Mouse (Mus musculus) cerebellum, adult 8-10 months (tissue): ENCODE data around the gene Ap5z1.

ENCODE experiments used
- DNase-seq: peaks from one replicate; pipeline ENCODE4 v3.0.0; 2022

Gene Ap5z1

GRCm38 (mm10) chr5:142440451-142441147 is 23.1 kb upstream of the Ap5z1 start:
- DNase-seq: no peak

- DNase-seq: no peak
Measured at GRCm38 (mm10) chr5:142441332-142442044, 22.3 kb upstream of the Ap5z1 start.

GRCm38 (mm10) chr5:142442045-142442440 is 21.7 kb upstream of the Ap5z1 start:
- no peak for DNase-seq

GRCm38 (mm10) chr5:142443514-142443913 is 20.2 kb upstream of the Ap5z1 start:
- DNase-seq: no peak

GRCm38 (mm10) chr5:142443994-142444393 is 19.8 kb upstream of the Ap5z1 start:
- no peak for DNase-seq

- no peak for DNase-seq
Measured at GRCm38 (mm10) chr5:142444791-142445531, 18.8 kb upstream of the Ap5z1 start.

GRCm38 (mm10) chr5:142445709-142446108 is 18.0 kb upstream of the Ap5z1 start:
- no peak for DNase-seq

- peak; percentile 88 for DNase-seq
Measured at GRCm38 (mm10) chr5:142448076-142448475, 15.7 kb upstream of the Ap5z1 start.

- DNase-seq: no peak
Measured at GRCm38 (mm10) chr5:142448623-142449022, 15.1 kb upstream of the Ap5z1 start.

- DNase-seq: no peak
Measured at GRCm38 (mm10) chr5:142450846-142451245, 12.9 kb upstream of the Ap5z1 start.

GRCm38 (mm10) chr5:142451759-142452158 is 12.0 kb upstream of the Ap5z1 start:
- no peak for DNase-seq

- DNase-seq: no peak
Measured at GRCm38 (mm10) chr5:142453742-142454141, 10.0 kb upstream of the Ap5z1 start.

- no peak for DNase-seq
Measured at GRCm38 (mm10) chr5:142456318-142456717, 7.4 kb upstream of the Ap5z1 start.

GRCm38 (mm10) chr5:142457345-142457744 is 6.4 kb upstream of the Ap5z1 start:
- DNase-seq: no peak

- DNase-seq: no peak
Measured at GRCm38 (mm10) chr5:142458791-142459557, 4.8 kb upstream of the Ap5z1 start.

- DNase-seq: no peak
Measured at GRCm38 (mm10) chr5:142459834-142460233, 3.9 kb upstream of the Ap5z1 start.

- DNase-seq: no peak
Measured at GRCm38 (mm10) chr5:142461942-142462640, 1.7 kb upstream of the Ap5z1 start.

- no peak for DNase-seq
Measured at GRCm38 (mm10) chr5:142462641-142462948, 1.1 kb upstream of the Ap5z1 start.

- no peak for DNase-seq
Measured at GRCm38 (mm10) chr5:142463011-142463410, 733 bp upstream of the Ap5z1 start.

- DNase-seq: no peak
Measured at GRCm38 (mm10) chr5:142468375-142468774, 4.6 kb downstream of the Ap5z1 start.

GRCm38 (mm10) chr5:142469796-142470195 is 6.1 kb downstream of the Ap5z1 start:
- DNase-seq: no peak

GRCm38 (mm10) chr5:142473696-142474095 is 10.0 kb downstream of the Ap5z1 start:
- no peak for DNase-seq

GRCm38 (mm10) chr5:142475669-142476068 is 11.9 kb downstream of the Ap5z1 start:
- DNase-seq: no peak
